Mouse (Mus musculus): Measurements from ENCODE around the gene Glrp1. TPM values are rescaled to one million over a fixed set of nuclear protein-coding genes. Genes with fewer than 3 reads are reported as not detected.

Glrp1 gene
- 1 to 10 TPM in 14 of 26 experiments, under 1 TPM in 3, not detected in 9; 0.47 to 7.3 (median 2.7) TPM for total RNA-seq (2018; cell fraction: chromatin; rRNA removed)
- total RNA-seq (2018; cell fraction: cytosol; rRNA removed), result 1 to 10 TPM in 10 of 26 experiments, under 1 TPM in 12, not detected in 4; 0.09 to 2.1 (median 0.96) TPM
- total RNA-seq (2018; cell fraction: nucleus; rRNA removed), result 1 to 10 TPM in 15 of 26 experiments, under 1 TPM in 8, not detected in 3; 0.30 to 9.0 (median 4.2) TPM
- 0.17 to 0.66 TPM (median 0.42 TPM) in 3 replicates for polyA plus RNA-seq (2018)

DNA sequence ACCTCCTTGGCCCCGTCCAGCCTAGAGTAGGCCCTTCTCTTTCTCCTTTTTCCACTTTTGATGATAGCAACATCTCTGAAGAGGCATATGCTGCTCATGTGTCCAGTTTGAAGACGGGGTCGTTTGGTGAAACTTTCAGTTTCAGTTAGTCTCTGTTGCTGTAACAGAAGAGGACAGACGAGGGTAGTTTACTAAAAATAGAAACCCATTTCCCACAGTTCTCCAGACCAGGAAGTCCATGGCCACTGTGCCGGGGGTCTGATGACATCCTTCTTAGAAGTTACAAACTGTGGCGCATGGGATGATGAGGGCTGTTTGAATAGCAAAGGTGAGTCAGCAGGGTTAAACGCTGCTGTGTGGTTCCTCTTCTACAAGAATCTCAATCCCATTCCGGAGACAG lies at the start of gene Glrp1:
TSS of gene Glrp1 (minus strand) at position 278 of the 400 bp plus-strand sequence.
- WGBS (ENCODE audit: missing documents), result 10% methylated on average over 8 of the region's 8 CpGs
- H3K79me2 ChIP-seq (ENCODE audit: inconsistent target), result no peaks in the 10 kb centered on the region
- H3K4me3 ChIP-seq (ENCODE audit: inconsistent target), result peak within 1 kb of the TSS; percentile 10; the same call in 1 of the 2 replicates
- no peak within 1 kb of the TSS for H3K27ac ChIP-seq
- H3K36me3 ChIP-seq (ENCODE audit: inconsistent target), result no peaks in the 10 kb centered on the region

DNA sequence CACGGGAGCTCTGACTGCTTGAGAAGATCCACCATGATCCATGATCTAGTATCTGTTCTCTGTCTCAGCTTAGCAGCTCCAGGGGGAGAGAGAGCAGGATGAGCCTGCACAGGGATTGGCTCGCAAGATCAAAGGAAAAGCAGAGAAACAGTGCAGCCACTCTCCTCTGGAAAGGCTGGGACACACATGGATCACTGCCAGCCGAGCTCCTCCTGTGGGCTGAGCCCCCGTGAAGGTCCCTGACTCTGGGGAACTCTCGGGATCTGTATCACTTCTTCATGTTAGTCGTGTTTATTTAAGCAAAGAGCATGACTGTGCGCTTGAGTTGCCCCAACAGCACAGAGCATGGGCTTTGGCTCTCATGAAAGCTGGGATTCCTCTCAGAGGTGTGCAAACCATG lies 49.4 kb upstream of the Glrp1 start:
- 88% methylated on average over 7 of the region's 7 CpGs for WGBS (ENCODE audit: missing documents)
- H3K36me3 ChIP-seq (ENCODE audit: inconsistent target), result no peaks in the 10 kb centered on the region
- H3K4me3 ChIP-seq (ENCODE audit: inconsistent target), result no peak overlapping the region
- no peak overlapping the region for H3K27ac ChIP-seq
- H3K79me2 ChIP-seq (ENCODE audit: inconsistent target), result no peaks in the 10 kb centered on the region

DNA sequence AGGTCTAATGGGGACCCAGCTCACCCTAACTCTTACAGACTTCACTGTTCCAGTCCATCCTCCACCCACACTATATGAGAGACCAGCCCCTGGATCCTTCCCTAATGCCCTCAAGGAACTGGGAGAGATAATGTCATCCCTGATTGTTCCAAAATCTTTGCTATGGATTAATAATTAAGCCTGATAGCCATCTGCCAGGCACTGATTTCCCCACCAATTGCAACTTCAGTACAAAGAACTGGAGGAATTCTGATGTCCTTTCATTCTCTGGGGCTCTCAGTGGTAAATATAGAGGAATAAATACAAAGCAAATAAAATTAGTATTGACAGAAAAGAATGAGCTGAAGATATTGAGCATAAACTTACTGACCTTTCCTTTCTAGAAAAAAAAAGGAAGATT lies 48.9 kb upstream of the Glrp1 start:
- H3K79me2 ChIP-seq (ENCODE audit: inconsistent target), result no peaks in the 10 kb centered on the region
- no peak overlapping the region for H3K27ac ChIP-seq
- H3K4me3 ChIP-seq (ENCODE audit: inconsistent target), result no peak overlapping the region
- H3K36me3 ChIP-seq (ENCODE audit: inconsistent target), result no peaks in the 10 kb centered on the region

DNA sequence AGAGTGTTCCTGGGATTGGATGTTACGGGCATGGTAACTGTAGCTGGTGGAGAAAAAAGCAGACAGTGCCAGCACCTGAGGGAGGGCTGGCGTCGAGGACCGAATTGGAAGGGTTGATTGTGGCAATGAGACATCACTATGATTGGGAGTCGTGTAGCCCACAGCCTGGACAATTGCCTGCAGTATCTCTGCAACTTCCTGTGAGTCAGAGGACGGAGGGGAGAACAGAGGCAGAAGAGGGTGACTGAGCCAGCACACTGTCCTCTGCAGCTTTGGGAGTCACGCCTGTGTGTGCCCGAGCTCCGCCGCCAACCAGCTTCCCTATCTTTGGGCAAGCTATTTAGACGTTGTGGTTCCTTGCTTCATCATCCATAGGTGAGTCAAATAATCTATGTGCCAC lies 46.5 kb upstream of the Glrp1 start:
- Histone ChIP-seq H3K4me3 (ENCODE audit: inconsistent target) (no peak overlapping the region), H3K36me3 (ENCODE audit: inconsistent target) (no peaks in the 10 kb centered on the region), H3K79me2 (ENCODE audit: inconsistent target) (no peaks in the 10 kb centered on the region), H3K27ac (no peak overlapping the region)
- 36% methylated on average over 11 of the region's 11 CpGs for WGBS (ENCODE audit: missing documents)

DNA sequence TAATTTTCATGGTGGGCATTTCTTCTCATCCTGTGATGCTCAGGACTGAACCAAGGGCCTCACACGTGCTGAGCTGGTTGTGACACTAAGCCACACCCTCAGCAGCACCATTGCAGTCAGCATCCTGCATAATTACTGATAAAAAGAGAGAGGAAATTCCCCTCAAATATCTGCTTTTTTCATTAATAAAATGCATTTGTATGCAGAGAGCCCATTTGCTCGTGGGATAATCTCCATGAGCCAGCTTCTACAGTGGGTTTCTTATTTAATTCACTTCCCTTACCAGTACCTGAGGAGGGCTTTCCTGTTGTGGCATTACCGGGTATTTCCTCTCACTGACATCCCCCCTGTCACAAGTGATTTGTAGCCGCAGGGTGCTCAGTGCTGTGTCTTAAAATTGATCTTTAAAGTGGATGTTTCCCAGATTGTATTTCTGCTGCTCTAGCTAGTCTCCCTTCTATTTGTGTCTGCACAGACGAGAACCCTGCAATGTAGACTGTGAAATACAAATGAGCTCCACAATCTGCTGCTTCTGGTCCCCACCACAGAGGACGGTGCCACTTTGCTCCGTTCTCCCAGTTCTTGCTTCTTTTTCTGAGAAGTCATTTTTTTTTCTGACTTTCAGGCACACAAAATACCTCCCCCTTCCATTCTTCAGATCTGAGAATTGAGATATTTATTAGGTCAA lies 43.8 kb upstream of the Glrp1 start:
- H3K4me3 ChIP-seq (ENCODE audit: inconsistent target), result no peak overlapping the region
- no peaks in the 10 kb centered on the region for H3K36me3 ChIP-seq (ENCODE audit: inconsistent target)
- no peak overlapping the region for H3K27ac ChIP-seq
- WGBS (ENCODE audit: missing documents), result 24% methylated on average over 7 of the region's 7 CpGs
- no peaks in the 10 kb centered on the region for H3K79me2 ChIP-seq (ENCODE audit: inconsistent target)

DNA sequence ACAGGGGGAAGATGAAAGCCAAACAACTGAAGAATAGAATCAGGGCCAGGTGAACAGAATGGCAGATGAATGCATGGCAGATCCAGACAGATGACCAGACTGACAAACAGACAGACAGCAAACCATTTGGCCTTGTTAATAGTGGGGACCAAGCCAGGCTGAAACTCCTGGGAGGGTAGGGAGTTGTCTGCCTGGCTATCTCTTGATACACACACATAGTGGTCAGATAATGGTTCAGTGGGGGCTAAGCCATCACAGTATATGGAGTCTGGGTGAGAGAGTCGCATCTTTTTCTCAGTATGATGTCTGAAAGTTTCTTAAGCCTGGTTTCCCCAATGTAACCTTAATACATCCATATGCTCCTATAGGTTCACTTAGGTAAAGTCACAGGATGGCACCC lies 39.4 kb upstream of the Glrp1 start:
- no peak overlapping the region for H3K4me3 ChIP-seq (ENCODE audit: inconsistent target)
- H3K36me3 ChIP-seq (ENCODE audit: inconsistent target), result no peaks in the 10 kb centered on the region
- no peaks in the 10 kb centered on the region for H3K79me2 ChIP-seq (ENCODE audit: inconsistent target)
- no peak overlapping the region for H3K27ac ChIP-seq
- WGBS (ENCODE audit: missing documents), result no CpG with 5 or more reads among the region's 1 CpGs

DNA sequence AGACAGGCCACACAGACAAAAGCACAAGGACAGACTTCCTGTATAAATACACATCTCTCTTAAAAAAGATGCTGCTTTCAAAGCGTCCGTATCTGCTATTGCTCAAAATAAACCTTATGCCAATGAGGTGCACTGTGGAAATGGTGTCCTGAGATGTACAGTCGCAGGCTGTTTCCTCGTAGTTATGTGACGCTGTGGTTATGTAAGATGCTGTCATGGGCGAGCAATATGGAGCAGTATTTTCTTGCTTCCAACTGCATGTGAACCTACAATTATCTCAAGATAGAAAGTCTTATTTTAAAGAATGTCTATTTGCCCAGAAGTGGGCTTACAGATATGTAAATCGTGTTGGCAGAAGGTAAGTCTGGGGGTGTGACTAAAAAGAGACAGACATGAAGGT lies 37.3 kb upstream of the Glrp1 start:
- Histone ChIP-seq H3K4me3 (ENCODE audit: inconsistent target) (no peak overlapping the region), H3K27ac (no peak overlapping the region), H3K79me2 (ENCODE audit: inconsistent target) (no peaks in the 10 kb centered on the region), H3K36me3 (ENCODE audit: inconsistent target) (no peaks in the 10 kb centered on the region)
- 86% methylated on average over 7 of the region's 7 CpGs for WGBS (ENCODE audit: missing documents)

DNA sequence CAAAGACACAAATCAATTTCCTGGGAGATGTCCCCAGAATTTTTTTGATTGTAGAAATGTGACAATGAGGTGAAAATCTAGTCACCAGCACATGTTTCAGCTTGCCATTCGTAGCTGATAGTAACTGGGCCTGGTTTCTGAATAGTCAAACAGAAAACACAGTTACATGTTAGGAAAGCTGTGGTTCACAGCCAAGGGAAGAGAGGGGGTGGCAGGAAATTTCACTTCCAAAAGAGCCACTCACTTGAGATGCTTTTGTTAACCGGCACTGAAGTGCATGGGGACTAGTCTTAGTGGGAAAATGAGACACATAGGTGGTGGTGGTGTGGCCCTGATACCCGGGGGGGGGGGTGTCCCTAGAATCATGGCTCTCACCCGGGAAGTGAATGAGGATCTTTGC lies 33.7 kb upstream of the Glrp1 start:
- 78% methylated on average over 4 of the region's 4 CpGs for WGBS (ENCODE audit: missing documents)

DNA sequence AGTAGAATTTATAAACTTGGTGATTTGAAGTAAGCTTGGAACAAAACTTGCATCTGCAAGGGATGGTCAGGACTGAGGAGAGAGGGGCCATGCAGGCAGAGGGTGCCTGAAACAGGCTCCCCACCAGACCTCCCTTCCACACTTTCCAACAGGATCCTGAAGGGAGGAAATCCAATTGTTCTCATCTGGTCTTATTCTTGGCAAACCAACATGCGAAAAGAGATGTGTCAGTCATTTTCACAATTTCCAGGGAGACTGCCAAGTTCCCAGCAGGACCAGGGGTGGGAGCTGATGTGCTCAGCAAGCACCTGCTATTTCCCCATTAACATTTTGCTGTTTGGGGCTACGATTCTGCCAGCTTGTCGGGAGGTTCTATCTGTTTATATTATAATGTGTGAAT lies 30.0 kb upstream of the Glrp1 start:
- no peaks in the 10 kb centered on the region for H3K36me3 ChIP-seq (ENCODE audit: inconsistent target)
- no peak overlapping the region for H3K4me3 ChIP-seq (ENCODE audit: inconsistent target)
- 91% methylated on average over 3 of the region's 3 CpGs for WGBS (ENCODE audit: missing documents)
- H3K79me2 ChIP-seq (ENCODE audit: inconsistent target), result no peaks in the 10 kb centered on the region
- H3K27ac ChIP-seq, result no peak overlapping the region

More for the DNA sequence above, 33.7 kb upstream of the Glrp1 start:
- Histone ChIP-seq H3K4me3 (ENCODE audit: inconsistent target) (no peak overlapping the region), H3K36me3 (ENCODE audit: inconsistent target) (no peaks in the 10 kb centered on the region), H3K27ac (no peak overlapping the region), H3K79me2 (ENCODE audit: inconsistent target) (no peaks in the 10 kb centered on the region)

DNA sequence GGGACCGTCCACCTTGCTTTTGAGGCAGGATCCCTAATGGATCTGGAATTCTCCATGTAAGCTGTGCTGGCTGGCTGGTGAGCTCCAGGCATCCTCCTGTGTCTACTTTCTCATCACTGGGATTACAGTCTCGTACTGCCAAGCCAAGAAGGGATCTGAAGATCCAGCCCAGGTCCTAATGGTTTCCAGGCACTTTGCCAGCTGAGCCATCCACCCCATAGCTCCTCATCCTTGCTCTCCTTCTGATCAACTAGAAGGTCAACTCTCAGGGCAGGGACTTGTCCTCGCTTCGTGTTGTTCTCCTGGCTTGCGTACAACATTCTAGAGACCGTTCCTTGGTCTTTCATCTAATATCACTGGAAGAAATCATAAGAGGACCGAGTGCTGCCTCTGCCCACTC lies 29.4 kb upstream of the Glrp1 start:
- 95% methylated on average over 7 of the region's 7 CpGs for WGBS (ENCODE audit: missing documents)
- Histone ChIP-seq H3K4me3 (ENCODE audit: inconsistent target) (no peak overlapping the region), H3K36me3 (ENCODE audit: inconsistent target) (no peaks in the 10 kb centered on the region), H3K79me2 (ENCODE audit: inconsistent target) (no peaks in the 10 kb centered on the region), H3K27ac (no peak overlapping the region)

DNA sequence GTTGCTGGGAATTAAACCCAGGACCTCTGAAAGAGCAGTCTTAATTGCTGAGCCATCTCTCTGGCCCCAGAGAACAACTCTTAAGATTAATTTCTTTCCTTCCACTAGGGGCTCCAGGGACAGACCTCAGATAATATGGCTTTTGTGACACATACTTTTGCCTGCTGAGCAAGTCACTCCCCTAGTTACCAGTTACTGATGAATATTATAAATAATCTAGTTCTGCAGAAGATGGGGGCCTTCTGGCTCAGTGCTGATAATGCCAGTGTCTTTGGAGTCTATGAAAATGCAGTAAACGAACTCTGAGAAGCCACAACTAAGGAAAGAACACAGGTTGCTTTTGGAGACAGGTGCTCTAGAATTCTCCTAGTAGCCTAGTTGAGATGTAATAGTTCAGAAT lies 26.4 kb upstream of the Glrp1 start:
- Histone ChIP-seq H3K27ac (no peak overlapping the region), H3K4me3 (ENCODE audit: inconsistent target) (no peak overlapping the region), H3K36me3 (ENCODE audit: inconsistent target) (no peaks in the 10 kb centered on the region), H3K79me2 (ENCODE audit: inconsistent target) (no peaks in the 10 kb centered on the region)
- WGBS (ENCODE audit: missing documents), result 93% methylated on average over 1 of the region's 1 CpGs

DNA sequence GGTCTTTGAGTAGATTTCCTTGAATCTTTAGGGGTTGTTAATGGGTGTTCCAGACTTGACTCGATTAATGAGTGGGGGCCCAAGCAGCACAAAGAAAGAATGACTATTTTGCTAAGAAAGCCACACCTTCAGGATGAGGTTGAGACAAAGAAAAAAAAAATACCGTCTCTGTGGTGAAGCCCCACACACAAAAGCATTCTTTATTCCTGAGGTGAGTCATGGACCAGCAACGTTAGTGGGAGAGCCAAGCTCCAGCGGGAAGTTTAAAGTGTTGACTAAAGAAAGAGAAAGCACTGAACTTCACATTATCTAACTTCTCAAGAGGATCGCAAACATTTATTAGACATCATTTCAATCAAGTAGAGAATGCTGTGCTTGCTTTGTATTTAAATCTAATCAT lies 24.2 kb upstream of the Glrp1 start:
- Histone ChIP-seq H3K79me2 (ENCODE audit: inconsistent target) (no peaks in the 10 kb centered on the region), H3K36me3 (ENCODE audit: inconsistent target) (no peaks in the 10 kb centered on the region), H3K4me3 (ENCODE audit: inconsistent target) (no peak overlapping the region), H3K27ac (no peak overlapping the region)
- WGBS (ENCODE audit: missing documents), result 66% methylated on average over 5 of the region's 5 CpGs

DNA sequence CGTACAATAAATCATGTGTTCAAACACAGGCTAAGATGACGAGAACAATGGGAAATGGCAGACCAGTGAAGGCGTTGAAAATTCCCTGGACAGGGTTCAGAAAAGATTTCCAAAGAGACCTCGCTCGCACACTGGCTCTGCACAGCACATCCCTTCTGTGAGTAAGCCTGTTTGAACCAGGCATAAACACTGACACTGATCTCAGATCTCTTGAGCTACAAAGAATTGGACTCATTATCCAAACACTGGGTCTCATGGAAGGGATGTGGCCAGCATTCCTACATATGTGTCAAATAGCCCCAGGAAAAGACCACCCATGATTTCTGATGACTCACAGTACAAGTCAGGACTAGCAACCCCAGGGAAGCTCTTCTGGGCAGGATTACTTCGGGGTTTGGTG lies 16.3 kb upstream of the Glrp1 start:
- 88% methylated on average over 6 of the region's 6 CpGs for WGBS (ENCODE audit: missing documents)
- Histone ChIP-seq H3K27ac (no peak overlapping the region), H3K4me3 (ENCODE audit: inconsistent target) (no peak overlapping the region), H3K79me2 (ENCODE audit: inconsistent target) (no peaks in the 10 kb centered on the region), H3K36me3 (ENCODE audit: inconsistent target) (no peaks in the 10 kb centered on the region)

DNA sequence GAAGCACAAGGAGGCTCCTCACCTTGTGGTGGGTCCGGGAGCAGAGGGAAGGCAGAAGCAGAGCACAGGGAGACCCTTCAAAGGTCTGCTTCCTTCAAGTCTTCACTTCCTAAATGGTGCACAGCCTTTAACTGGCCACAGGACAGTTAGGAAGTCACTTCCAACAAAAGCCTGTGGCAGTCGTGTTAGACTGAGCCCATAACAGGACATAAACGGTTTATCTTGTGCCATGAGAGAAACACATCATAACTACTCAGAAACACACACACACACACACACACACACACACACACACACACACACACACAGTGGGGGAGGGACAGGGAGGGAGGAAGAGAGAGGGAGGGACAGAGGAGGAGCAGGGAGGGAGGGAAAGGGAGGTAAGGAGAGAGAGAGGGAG lies 15.8 kb upstream of the Glrp1 start:
- no peak overlapping the region for H3K27ac ChIP-seq
- no peaks in the 10 kb centered on the region for H3K79me2 ChIP-seq (ENCODE audit: inconsistent target)
- H3K4me3 ChIP-seq (ENCODE audit: inconsistent target), result no peak overlapping the region
- H3K36me3 ChIP-seq (ENCODE audit: inconsistent target), result no peaks in the 10 kb centered on the region
- 62% methylated on average over 2 of the region's 3 CpGs for WGBS (ENCODE audit: missing documents)

DNA sequence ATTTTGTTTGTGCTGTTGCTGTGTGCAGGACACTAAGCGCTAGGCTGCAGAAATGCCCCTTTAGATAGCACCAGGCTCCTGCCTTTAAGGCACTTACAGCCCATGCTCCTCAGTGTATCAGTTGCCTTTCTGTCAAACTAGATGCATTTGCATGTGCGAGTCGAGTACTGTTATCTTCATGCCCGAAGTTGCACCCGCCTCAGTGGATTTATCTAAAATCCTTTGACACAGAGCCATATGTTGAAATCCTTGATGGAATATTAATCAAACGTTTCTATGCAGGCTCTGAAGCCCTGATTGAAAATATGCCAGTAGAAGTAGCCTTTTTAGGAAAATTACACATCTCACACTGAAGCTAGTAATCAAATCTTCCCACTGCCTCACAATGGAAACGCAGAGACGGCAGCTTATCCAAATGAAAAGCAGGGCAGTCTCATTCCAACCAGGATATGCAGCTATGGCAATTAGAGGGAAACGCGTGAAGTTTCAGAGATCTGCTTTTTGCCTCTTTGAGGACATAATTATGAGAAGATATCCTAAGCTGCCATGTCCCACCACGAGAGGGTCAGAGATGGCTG lies 11.4 kb upstream of the Glrp1 start:
- no peak overlapping the region for H3K4me3 ChIP-seq (ENCODE audit: inconsistent target)
- H3K79me2 ChIP-seq (ENCODE audit: inconsistent target), result no peaks in the 10 kb centered on the region
- H3K36me3 ChIP-seq (ENCODE audit: inconsistent target), result no peaks in the 10 kb centered on the region
- 92% methylated on average over 11 of the region's 11 CpGs for WGBS (ENCODE audit: missing documents)
- no peak overlapping the region for H3K27ac ChIP-seq

Measured in macrophage (primary cell).